Mouse (Mus musculus) c-Kit-positive CD71-negative TER-119-negative erythroid progenitor cells, embryonic 14.5 days (primary cell): ENCODE measurements around the gene Tmed1.
"Not testable (repeated sequence)": the region's sequence is repeated elsewhere in the genome, so short reads cannot be mapped to it uniquely, and the experiment has no call there.

Source experiments
- DNase-seq: peaks from one replicate; pipeline ENCODE4 v3.0.0-alpha.2; 2013; ENCODE audit warnings: low read depth

The Tmed1 gene

GRCm38 (mm10) chr9:21472913-21473312, 37.1 kb downstream of the Tmed1 start:
- DNase-seq = no peak

GRCm38 (mm10) chr9:21469032-21470024, 40.7 kb downstream of the Tmed1 start:
- no peak for DNase-seq

GRCm38 (mm10) chr9:21464565-21464928, 45.5 kb downstream of the Tmed1 start:
- DNase-seq = not testable (repeated sequence)

- DNase-seq = no peak
Measured at GRCm38 (mm10) chr9:21463766-21464564, 46.1 kb downstream of the Tmed1 start.

- DNase-seq = no peak
Measured at GRCm38 (mm10) chr9:21463138-21463590, 46.9 kb downstream of the Tmed1 start.

- no peak for DNase-seq
Measured at GRCm38 (mm10) chr9:21460400-21460940, 49.6 kb downstream of the Tmed1 start.

GRCm38 (mm10) chr9:21458821-21459220, 51.2 kb downstream of the Tmed1 start:
- no peak for DNase-seq
